Mouse (Mus musculus): ENCODE data around the gene Pth1r. TPM values are rescaled to one million over a fixed set of nuclear protein-coding genes. Genes with fewer than 3 reads are reported as not detected.

Gene Pth1r
- polyA plus RNA-seq (2014; fragmentation: Nextera tagmentation; extraction: Ambion mirVana), result 27.3 and 40.9 TPM in 2 replicates

DNA sequence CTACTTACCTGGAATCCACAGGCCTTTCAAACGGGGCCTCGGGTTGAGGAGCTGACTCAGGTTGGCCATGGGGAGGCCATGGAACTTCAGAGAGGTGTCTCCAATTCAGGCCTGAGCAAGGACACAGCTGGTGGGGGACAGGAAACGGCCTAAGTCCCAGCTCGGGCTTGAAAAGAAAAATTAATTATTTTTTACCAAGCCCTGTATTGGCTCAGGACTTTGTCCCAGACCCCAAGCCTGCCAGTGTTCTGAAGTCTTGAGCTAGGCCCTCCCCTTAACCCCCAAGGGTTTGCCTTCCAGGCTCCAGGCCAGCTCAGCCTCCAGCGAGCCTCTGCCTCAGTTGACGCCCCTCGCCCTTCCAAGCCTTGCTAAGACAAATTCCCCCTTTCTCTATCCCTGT is at the start of gene Pth1r:
Gene Pth1r (minus strand): TSS at position 185 of the 400 bp plus-strand sequence.
- Histone ChIP-seq H3K9ac (ENCODE audit: low read depth, low read length) (peak within 1 kb of the TSS; percentile 28; the same call in 1 of the 2 replicates), H3K4me1 (ENCODE audit: control insufficient read depth, insufficient read depth, low read length) (peaks cover 57% of the 10 kb centered on the region), H3K27me3 (ENCODE audit: control insufficient read depth, insufficient read depth, low read length) (peaks cover 7% of the 10 kb centered on the region; the same call in 1 of the 2 replicates), H3K27ac (ENCODE audit: low read depth, low read length) (peak within 1 kb of the TSS; percentile 32), H3K9me3 (ENCODE audit: control insufficient read depth, low read length) (no peaks in the 10 kb centered on the region), H3K36me3 (ENCODE audit: control insufficient read depth, insufficient read depth, low read length) (no peaks in the 10 kb centered on the region), H3K4me2 (replicated peaks; ENCODE audit: low read depth, low read length) (0 out of 2 replicates have a peak within 1 kb of the TSS, but pooled peaks have one; percentile 6), H3K4me3 (ENCODE audit: low read length) (no peak within 1 kb of the TSS)
- 46% methylated on average over 7 of the region's 7 CpGs for WGBS
- ATAC-seq (ENCODE audit: low FRiP score, low TSS enrichment), result no peak

DNA sequence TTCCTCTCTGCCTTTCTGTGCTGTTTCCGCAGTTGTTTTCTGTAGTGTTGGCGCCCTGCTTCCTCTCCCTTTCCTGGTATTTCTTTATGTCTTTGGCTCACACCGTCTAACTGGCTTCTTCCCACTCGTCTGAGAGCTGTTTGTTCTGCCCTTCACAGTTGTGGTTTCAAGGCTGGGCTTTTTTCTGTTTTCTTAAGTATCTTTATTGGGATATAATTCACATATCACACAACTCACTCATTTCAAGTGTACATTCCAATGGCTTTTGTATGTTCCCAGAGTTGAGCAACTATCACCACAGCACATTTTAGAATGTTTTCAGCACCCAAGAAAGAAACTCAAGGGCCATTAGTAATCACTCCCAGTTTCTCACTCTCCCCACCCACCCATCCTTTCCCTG is 43.5 kb upstream of the Pth1r start:
- no peaks in the 10 kb centered on the region for H3K9me3 ChIP-seq (ENCODE audit: control insufficient read depth, low read length)
- WGBS, result 71% methylated on average over 4 of the region's 4 CpGs
- H3K4me3 ChIP-seq (ENCODE audit: low read length), result no peak overlapping the region
- no peak overlapping the region for H3K9ac ChIP-seq (ENCODE audit: low read depth, low read length)
- H3K27ac ChIP-seq (ENCODE audit: low read depth, low read length), result no peak overlapping the region
- H3K4me2 ChIP-seq (replicated peaks; ENCODE audit: low read depth, low read length), result no peak overlapping the region
- no peaks in the 10 kb centered on the region for H3K36me3 ChIP-seq (ENCODE audit: control insufficient read depth, insufficient read depth, low read length)
- no peaks in the 10 kb centered on the region for H3K27me3 ChIP-seq (ENCODE audit: control insufficient read depth, insufficient read depth, low read length)
- ATAC-seq (ENCODE audit: low FRiP score, low TSS enrichment), result no peak
- no peaks in the 10 kb centered on the region for H3K4me1 ChIP-seq (ENCODE audit: control insufficient read depth, insufficient read depth, low read length)

DNA sequence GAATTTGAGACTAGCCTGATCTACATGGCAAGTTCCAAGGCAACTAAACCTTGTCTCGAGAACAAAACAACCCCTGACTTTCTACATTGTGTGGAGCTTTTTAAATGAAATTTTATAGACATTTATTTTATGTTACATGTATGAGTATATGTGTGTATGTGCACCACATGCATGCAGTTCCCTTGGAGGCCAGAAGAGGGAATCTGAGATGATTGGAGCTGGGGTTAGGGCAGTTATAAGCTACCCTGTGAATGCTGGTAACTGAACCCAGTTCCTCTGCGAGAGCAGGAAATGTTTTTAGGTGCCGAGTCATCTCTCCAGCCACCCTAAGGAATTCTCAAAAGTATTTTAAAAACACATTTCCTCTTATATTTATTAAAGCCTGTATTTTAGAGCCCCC is 41.2 kb upstream of the Pth1r start:
- H3K9ac ChIP-seq (ENCODE audit: low read depth, low read length), result no peak overlapping the region
- no peak for ATAC-seq (ENCODE audit: low FRiP score, low TSS enrichment)
- no peaks in the 10 kb centered on the region for H3K9me3 ChIP-seq (ENCODE audit: control insufficient read depth, low read length)
- H3K27ac ChIP-seq (ENCODE audit: low read depth, low read length), result no peak overlapping the region
- no peaks in the 10 kb centered on the region for H3K4me1 ChIP-seq (ENCODE audit: control insufficient read depth, insufficient read depth, low read length)
- no peak overlapping the region for H3K4me3 ChIP-seq (ENCODE audit: low read length)
- 89% methylated on average over 3 of the region's 3 CpGs for WGBS
- H3K27me3 ChIP-seq (ENCODE audit: control insufficient read depth, insufficient read depth, low read length), result no peaks in the 10 kb centered on the region
- H3K36me3 ChIP-seq (ENCODE audit: control insufficient read depth, insufficient read depth, low read length), result no peaks in the 10 kb centered on the region
- no peak overlapping the region for H3K4me2 ChIP-seq (replicated peaks; ENCODE audit: low read depth, low read length)

DNA sequence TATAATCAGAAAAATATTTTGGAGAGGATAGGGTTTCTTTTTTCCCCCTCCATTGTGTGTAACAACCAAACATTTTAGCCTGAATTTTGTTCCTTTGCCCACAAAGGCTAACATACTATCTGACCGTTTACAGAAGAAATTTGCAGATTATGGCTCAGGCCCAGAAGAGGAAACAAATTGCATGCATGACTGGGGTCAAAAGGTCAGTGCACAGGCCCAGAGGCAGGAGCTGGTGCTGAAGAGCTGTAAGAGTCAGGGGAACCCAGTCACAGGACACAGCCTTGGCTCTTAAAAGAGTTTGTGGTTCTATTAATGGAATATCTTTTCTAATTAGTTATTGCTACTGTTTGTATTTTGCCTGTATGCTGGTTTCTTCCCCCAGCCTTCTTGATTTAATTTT is 36.7 kb upstream of the Pth1r start:
- no peaks in the 10 kb centered on the region for H3K27me3 ChIP-seq (ENCODE audit: control insufficient read depth, insufficient read depth, low read length)
- no peak for ATAC-seq (ENCODE audit: low FRiP score, low TSS enrichment)
- no peak overlapping the region for H3K27ac ChIP-seq (ENCODE audit: low read depth, low read length)
- no peak overlapping the region for H3K9ac ChIP-seq (ENCODE audit: low read depth, low read length)
- no peak overlapping the region for H3K4me3 ChIP-seq (ENCODE audit: low read length)
- H3K36me3 ChIP-seq (ENCODE audit: control insufficient read depth, insufficient read depth, low read length), result no peaks in the 10 kb centered on the region
- peaks cover 7% of the 10 kb centered on the region; the same call in 1 of the 2 replicates for H3K4me1 ChIP-seq (ENCODE audit: control insufficient read depth, insufficient read depth, low read length)
- WGBS, result 56% methylated on average over 1 of the region's 1 CpGs
- H3K4me2 ChIP-seq (replicated peaks; ENCODE audit: low read depth, low read length), result no peak overlapping the region
- H3K9me3 ChIP-seq (ENCODE audit: control insufficient read depth, low read length), result no peaks in the 10 kb centered on the region

DNA sequence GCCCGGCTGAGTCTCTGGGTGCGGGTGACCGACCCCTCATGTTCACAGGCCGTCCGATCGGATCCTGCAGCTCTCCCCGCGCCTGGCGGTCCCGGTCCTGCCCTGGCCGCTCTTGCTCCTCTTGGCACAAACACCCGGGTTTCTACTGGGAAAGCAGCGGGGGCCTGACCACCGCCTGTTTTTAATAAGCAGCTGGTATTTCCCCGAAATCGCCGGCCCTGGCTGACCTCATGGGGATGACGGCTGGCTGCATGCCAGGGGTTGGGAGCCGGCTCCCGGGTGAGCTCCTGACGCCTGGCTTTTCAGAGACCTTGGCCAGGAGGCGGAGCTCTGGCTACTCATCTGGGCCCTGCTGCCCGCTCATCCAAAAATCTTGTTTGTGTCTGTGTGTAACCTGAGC is 34.8 kb upstream of the Pth1r start:
- H3K4me3 ChIP-seq (ENCODE audit: low read length), result peak overlapping the region; percentile 48
- no peak overlapping the region for H3K27ac ChIP-seq (ENCODE audit: low read depth, low read length)
- ATAC-seq (ENCODE audit: low FRiP score, low TSS enrichment), result peak; percentile 58
- no peaks in the 10 kb centered on the region for H3K9me3 ChIP-seq (ENCODE audit: control insufficient read depth, low read length)
- H3K9ac ChIP-seq (ENCODE audit: low read depth, low read length), result peak overlapping the region; percentile 70
- H3K4me1 ChIP-seq (ENCODE audit: control insufficient read depth, insufficient read depth, low read length), result peaks cover 7% of the 10 kb centered on the region; the same call in 1 of the 2 replicates
- under 1% methylated on average over 23 of the region's 23 CpGs for WGBS
- no peaks in the 10 kb centered on the region for H3K36me3 ChIP-seq (ENCODE audit: control insufficient read depth, insufficient read depth, low read length)
- H3K27me3 ChIP-seq (ENCODE audit: control insufficient read depth, insufficient read depth, low read length), result no peaks in the 10 kb centered on the region
- H3K4me2 ChIP-seq (replicated peaks; ENCODE audit: low read depth, low read length), result peak overlapping the region; percentile 87

DNA sequence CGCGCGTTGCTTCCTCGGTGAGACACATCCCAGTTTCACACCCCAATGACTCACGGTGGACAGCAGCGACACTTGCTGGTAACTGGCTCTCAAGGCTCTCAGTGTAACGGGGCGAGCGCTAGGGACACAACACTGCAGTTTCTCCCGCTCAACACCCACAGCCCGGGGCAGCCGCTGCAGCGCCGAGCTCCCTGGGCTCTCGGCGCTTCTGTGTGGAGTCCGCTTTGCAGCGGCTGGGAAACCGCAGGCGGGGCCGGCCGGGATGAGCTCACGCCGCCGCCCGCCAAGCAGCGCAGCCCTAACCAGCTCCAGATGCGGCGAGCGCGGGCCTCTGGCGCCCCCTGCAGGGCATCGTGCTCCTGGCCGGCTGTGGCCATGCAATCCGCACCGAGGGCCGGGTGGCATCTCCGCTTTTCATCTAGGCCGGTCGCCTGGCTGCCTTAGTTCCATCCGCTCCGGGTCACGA is 34.3 kb upstream of the Pth1r start:
- Histone ChIP-seq H3K4me1 (ENCODE audit: control insufficient read depth, insufficient read depth, low read length) (peaks cover 7% of the 10 kb centered on the region; the same call in 1 of the 2 replicates), H3K9me3 (ENCODE audit: control insufficient read depth, low read length) (no peaks in the 10 kb centered on the region), H3K4me2 (replicated peaks; ENCODE audit: low read depth, low read length) (peak overlapping the region; percentile 87), H3K36me3 (ENCODE audit: control insufficient read depth, insufficient read depth, low read length) (no peaks in the 10 kb centered on the region), H3K4me3 (ENCODE audit: low read length) (peak overlapping the region; percentile 48), H3K27ac (ENCODE audit: low read depth, low read length) (no peak overlapping the region), H3K27me3 (ENCODE audit: control insufficient read depth, insufficient read depth, low read length) (no peaks in the 10 kb centered on the region), H3K9ac (ENCODE audit: low read depth, low read length) (peak overlapping the region; percentile 70)
- ATAC-seq (ENCODE audit: low FRiP score, low TSS enrichment), result peak; percentile 95
- 1% methylated on average over 43 of the region's 43 CpGs for WGBS

DNA sequence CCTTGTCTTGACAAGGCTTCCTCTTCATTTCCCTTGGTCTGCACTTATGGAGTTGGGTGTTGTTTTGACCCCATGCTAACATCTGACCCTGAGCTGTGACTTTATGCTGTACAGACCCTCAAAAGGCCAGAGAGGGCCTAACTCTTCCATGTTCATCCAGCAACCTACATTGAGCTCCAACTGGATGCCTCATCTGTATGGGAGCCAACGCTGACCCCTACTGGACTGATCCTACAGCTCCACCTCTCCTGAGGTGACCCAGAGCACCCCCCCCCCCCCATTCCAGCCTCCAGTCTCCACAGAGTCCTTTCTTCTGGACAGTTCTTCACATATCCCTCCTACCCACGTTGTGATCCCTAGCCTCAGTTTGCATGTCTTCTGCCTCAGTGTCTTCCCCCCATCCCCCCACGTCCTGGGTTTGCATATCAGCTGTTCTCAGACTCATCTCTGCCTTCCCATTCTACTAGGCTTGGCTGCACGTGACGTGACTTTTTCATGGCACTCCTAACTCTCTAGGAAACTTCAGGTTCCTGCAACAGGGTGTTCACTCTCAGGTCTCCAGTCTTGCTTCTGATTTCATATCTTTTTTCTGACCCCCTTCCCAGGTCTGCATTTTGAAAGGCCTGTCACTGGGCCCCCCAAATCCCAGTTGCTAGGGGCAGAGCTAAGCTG is 32.4 kb upstream of the Pth1r start:
- no peak overlapping the region for H3K27ac ChIP-seq (ENCODE audit: low read depth, low read length)
- ATAC-seq (ENCODE audit: low FRiP score, low TSS enrichment), result no peak
- H3K4me1 ChIP-seq (ENCODE audit: control insufficient read depth, insufficient read depth, low read length), result peaks cover 7% of the 10 kb centered on the region; the same call in 1 of the 2 replicates
- H3K27me3 ChIP-seq (ENCODE audit: control insufficient read depth, insufficient read depth, low read length), result no peaks in the 10 kb centered on the region
- H3K36me3 ChIP-seq (ENCODE audit: control insufficient read depth, insufficient read depth, low read length), result no peaks in the 10 kb centered on the region
- H3K9ac ChIP-seq (ENCODE audit: low read depth, low read length), result no peak overlapping the region
- H3K4me2 ChIP-seq (replicated peaks; ENCODE audit: low read depth, low read length), result no peak overlapping the region
- 51% methylated on average over 5 of the region's 5 CpGs for WGBS
- H3K9me3 ChIP-seq (ENCODE audit: control insufficient read depth, low read length), result no peaks in the 10 kb centered on the region
- H3K4me3 ChIP-seq (ENCODE audit: low read length), result no peak overlapping the region

DNA sequence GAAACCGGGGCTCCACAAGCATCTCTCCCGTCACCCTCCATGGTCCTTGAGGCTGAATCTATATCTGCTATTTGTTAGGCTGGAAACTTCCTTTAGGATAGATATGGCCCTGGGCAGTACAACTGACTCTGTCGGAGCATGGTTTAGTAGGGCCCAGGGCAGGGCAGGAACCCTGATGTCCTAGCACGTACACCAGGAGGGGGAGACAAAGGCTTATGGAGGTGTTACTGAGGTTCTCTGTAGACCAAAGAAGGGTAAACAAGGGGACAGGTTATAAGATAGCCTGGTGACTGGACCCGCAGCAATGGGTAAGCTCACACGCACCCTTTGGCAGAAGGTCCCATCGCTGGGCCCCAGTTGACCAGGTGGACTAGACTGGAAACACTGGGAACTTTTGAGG is 31.6 kb upstream of the Pth1r start:
- Histone ChIP-seq H3K4me1 (ENCODE audit: control insufficient read depth, insufficient read depth, low read length) (peaks cover 7% of the 10 kb centered on the region; the same call in 1 of the 2 replicates), H3K27ac (ENCODE audit: low read depth, low read length) (no peak overlapping the region), H3K36me3 (ENCODE audit: control insufficient read depth, insufficient read depth, low read length) (no peaks in the 10 kb centered on the region), H3K9me3 (ENCODE audit: control insufficient read depth, low read length) (no peaks in the 10 kb centered on the region), H3K27me3 (ENCODE audit: control insufficient read depth, insufficient read depth, low read length) (no peaks in the 10 kb centered on the region), H3K9ac (ENCODE audit: low read depth, low read length) (no peak overlapping the region), H3K4me3 (ENCODE audit: low read length) (no peak overlapping the region), H3K4me2 (replicated peaks; ENCODE audit: low read depth, low read length) (no peak overlapping the region)
- ATAC-seq (ENCODE audit: low FRiP score, low TSS enrichment), result no peak
- WGBS, result 79% methylated on average over 7 of the region's 7 CpGs

DNA sequence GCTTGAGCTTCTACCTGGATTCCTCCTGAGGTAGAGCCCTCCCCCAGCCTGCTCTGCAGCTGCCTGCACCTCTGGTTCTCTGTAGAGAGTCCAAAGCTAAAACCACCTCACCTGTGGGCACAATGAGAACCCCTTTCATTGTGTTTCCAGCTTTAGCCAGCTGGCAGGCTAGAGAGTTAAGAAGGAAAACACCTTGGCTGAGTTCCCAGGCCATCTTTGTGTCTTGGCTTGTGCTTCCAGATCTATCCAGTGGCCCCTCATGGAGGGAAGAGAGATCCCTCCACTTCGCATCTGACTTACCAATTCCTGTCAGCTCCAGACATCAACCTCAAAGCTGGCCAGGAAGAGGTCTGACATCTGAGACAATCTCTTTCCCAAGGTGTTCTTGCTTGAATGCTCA is 31.2 kb upstream of the Pth1r start:
- no peaks in the 10 kb centered on the region for H3K27me3 ChIP-seq (ENCODE audit: control insufficient read depth, insufficient read depth, low read length)
- no peaks in the 10 kb centered on the region for H3K9me3 ChIP-seq (ENCODE audit: control insufficient read depth, low read length)
- no peak for ATAC-seq (ENCODE audit: low FRiP score, low TSS enrichment)
- WGBS, result 77% methylated on average over 1 of the region's 1 CpGs
- H3K4me1 ChIP-seq (ENCODE audit: control insufficient read depth, insufficient read depth, low read length), result peaks cover 7% of the 10 kb centered on the region; the same call in 1 of the 2 replicates
- H3K4me3 ChIP-seq (ENCODE audit: low read length), result no peak overlapping the region
- no peak overlapping the region for H3K4me2 ChIP-seq (replicated peaks; ENCODE audit: low read depth, low read length)
- no peaks in the 10 kb centered on the region for H3K36me3 ChIP-seq (ENCODE audit: control insufficient read depth, insufficient read depth, low read length)
- no peak overlapping the region for H3K27ac ChIP-seq (ENCODE audit: low read depth, low read length)
- H3K9ac ChIP-seq (ENCODE audit: low read depth, low read length), result 0 out of 2 replicates have a peak overlapping the region, but pooled peaks have one; percentile 0
